ENCODE assay signal across 18 mouse cellular contexts in genomic region chr6:15463390-15463789, GRCm38 (mm10).
"Had no signal": no experiment of that assay in that cellular context is flagged by ENCODE, and none has a peak within 500 bp of the region (broad histone marks: within the 10 kb centered on the region; RNA-seq: fewer than 3 reads in every experiment).

No protein-coding gene starts in this region.

- H3K9me3 ChIP-seq: midbrain, embryonic 10.5 days; midbrain, embryonic 12.5 days; neural tube, embryonic 12.5 days had no signal

- H3K36me3 ChIP-seq: midbrain, embryonic 10.5 days; midbrain, embryonic 12.5 days; neural tube, embryonic 12.5 days had no signal

- H3K9ac ChIP-seq: lung, embryonic 14.5 days; midbrain, embryonic 12.5 days; neural tube, embryonic 12.5 days had no signal

- H3K4me3 ChIP-seq: midbrain, embryonic 10.5 days; midbrain, embryonic 12.5 days; myocyte; neural tube, embryonic 12.5 days had no signal

- H3K27me3 ChIP-seq: midbrain, embryonic 12.5 days; neural tube, embryonic 12.5 days had no signal

- H3K4me1 ChIP-seq: midbrain, embryonic 12.5 days; neural tube, embryonic 12.5 days had no signal

- ATAC-seq: midbrain, embryonic 16.5 days had no signal

- H3K4me2 ChIP-seq: lung, embryonic 14.5 days; midbrain, embryonic 12.5 days; neural tube, embryonic 12.5 days had no signal

- DNase-seq: lung, adult 18-20 months; lung, embryonic 14.5 days; lung, postnatal 10 days; lung, postnatal 4 days; midbrain, embryonic 14.5 days; retina, postnatal 1 day; right cerebral cortex, adult 18-20 months; right cerebral cortex, postnatal 25 days; right cerebral cortex, postnatal 4 days; spleen, adult 18-20 months; thymus, adult 18-20 months; thymus, postnatal 14 days; thymus, postnatal 36 days had no signal

- H3K27ac ChIP-seq: midbrain, embryonic 10.5 days; midbrain, embryonic 12.5 days; neural tube, embryonic 12.5 days had no signal
